Mouse (Mus musculus) gonadal fat pad, adult 2 months (tissue): ENCODE data around the gene Pdcd6ip. TPM values are rescaled to one million over a fixed set of nuclear protein-coding genes. Genes with fewer than 3 reads are reported as not detected.

Experiments
- DNase-seq: peaks from one replicate; pipeline ENCODE4 v3.0.0-alpha.2; 2012; ENCODE audit warnings: low read depth
- polyA plus RNA-seq: library from polyadenylated mRNA; depleted of rRNA; stranded (reverse); fragments of >200 nt; gene quantifications from 2 replicates; pipeline ENCODE4 v1.2.3, GENCODE M21; 2012; rRNA removed

The Pdcd6ip gene
- polyA plus RNA-seq, 1 experiment: 71.4 TPM

DNA sequence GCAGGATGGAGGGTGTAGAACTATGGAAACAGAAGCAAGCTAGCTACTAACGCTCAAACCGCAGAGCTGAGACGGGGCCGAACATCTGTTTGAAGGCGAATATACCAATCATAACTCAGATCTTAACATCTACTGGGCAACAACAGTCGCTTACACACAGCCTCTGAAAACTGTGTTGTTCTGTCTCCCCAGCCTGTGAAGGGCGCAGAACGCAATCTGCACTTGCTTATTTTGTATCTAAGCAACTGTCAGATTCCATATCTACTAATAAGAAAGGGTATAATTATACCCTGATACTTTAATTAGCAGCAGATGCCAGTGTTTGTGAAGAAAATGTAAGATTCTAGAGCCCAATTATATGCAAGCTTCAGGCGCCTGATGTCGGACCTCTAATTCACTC is 81.3 kb downstream of the Pdcd6ip start:
- DNase-seq: no peak

DNA sequence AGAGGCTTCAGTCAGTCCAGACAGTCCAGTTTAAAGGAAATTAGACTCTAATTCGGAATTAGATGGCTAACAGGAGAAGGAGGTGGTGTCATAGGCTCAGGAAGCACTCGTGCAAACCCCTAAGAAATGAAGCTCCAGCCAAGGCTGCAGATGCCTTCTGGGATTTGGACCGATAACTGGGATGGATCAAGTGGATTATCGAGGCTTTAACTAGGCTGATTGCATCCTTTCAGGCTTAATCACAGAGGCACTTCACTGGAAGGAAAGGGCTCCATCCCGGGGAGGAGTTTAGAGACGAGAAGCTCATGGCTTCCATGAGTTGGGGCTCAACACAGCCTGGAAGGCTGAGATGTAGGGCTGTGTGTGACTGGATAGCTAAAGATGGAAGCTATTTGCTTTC is 84.0 kb downstream of the Pdcd6ip start:
- DNase-seq: no peak

DNA sequence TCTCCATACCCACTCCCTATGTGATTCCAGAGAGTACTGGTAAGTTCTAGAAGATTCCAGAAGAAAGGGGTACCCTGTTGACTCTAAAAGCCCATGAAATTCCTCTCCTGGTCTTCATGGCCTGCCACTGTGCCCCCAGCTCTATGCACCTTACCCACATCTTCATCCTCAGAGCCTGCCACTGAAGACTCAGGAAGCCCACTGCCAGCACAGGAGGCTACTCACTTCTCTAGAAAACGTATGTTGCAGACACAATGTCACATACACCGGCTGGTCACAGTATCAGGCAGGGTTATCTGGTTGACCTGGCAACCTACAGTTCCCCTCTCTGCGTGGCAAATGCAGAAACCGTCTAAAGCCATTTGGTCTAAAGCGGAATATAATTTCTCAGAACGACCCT is 91.0 kb downstream of the Pdcd6ip start:
- DNase-seq: no peak

DNA sequence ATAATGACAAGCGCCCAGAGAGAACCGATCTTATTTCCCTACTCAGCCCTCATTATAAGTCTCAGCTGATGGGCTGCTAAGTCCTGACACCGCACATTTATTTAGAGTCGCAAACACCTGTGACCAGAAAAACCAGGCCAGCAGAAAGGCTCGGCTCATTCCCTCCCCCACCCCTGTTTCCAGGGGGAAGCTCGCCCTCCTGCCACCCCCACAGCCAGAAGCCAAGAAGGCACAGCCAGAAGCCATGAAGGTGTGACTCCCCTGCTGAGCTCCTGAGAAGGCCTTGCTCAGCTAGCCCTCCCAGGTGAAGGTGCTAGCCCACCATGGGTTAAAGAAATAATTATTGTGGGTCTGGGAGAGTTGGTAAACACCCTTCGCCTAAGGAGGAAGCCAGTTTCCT is 97.3 kb downstream of the Pdcd6ip start:
- no peak for DNase-seq

DNA sequence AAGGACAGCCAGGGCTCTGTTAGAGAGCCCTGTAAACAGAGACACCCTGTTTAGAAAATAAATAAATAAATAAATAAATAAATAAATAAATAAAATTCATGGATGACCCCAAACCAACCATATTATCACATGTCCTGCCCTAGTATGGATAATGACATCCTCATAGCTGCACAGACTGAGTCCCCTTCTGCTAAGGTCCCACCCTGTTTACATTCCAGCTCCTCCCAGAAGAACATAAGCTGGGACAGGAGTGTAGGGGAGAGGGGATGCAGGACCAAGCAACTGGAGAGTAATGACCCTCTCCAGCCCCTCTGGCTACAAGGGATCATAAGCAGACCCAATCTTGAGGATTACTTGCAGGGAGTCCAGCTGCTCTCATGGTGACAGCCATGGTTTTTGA is 105.9 kb downstream of the Pdcd6ip start:
- no peak for DNase-seq

Other genes starting within 250 kb of the Pdcd6ip start
- 10.9 and 12.7 TPM in 2 replicates for gene Clasp2, start 33.2 kb upstream of the Pdcd6ip start, polyA plus RNA-seq
- 41.0 and 42.8 TPM in 2 replicates for gene Ubp1, start 222.7 kb upstream of the Pdcd6ip start, polyA plus RNA-seq